Mouse (Mus musculus) spleen, embryonic (tissue): ENCODE results near the gene Gm3415.
"Not testable (repeated sequence)": the region's sequence is repeated elsewhere in the genome, so short reads cannot be mapped to it uniquely, and the experiment has no call there.

Source experiments
- CTCF ChIA-PET: fragments of 350-600 bp; sonication (Branson Sonifier 250); formaldehyde crosslinking; loops from one replicate; lab custom pipeline; 2022; lab: Charles Lee

Gm3415 gene

DNA sequence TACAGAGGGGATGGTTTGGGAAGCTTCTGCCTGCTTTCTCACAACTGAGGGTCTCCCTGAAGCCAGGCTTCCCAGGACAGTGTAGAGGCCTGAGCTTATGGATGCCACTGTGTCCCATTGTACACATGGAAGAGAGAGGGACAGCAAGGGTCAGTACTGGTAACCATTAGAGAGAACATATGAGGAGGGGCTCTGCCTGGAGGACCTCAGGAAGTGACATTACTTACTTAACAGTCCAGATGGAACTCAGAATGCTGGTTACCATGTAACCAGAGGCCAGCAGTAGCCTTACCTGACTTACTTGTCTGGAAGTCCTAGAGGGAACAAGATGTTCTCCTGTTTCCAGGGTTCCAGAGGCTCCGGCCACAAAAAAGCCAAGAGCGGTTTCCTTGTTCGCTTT, at the start of gene Gm3415:
TSS of gene Gm3415 (plus strand) at position 301 of the 400 bp plus-strand sequence.
- CTCF ChIA-PET, result not testable (repeated sequence)

DNA sequence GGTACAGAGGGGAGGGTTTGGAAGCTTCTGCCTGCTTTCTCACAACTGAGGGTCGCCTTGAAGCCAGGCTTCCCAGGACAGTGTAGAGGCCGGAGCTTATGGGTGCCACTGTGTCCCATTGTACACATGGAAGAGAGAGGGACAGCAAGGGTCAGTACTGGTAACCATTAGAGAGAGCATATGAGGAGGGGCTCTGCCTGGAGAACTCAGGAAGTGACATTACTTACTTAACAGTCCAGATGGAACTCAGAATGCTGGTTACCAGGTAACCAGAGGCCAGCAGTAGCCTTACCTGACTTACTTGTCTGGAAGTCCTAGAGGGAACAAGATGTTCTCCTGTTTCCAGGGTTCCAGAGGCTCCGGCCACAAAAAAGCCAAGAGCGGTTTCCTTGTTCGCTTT, 42.1 kb upstream of the Gm3415 start, which contains the start of gene Gm3402:
TSS of gene Gm3402 (plus strand) at position 301 of the 400 bp plus-strand sequence.
- CTCF ChIA-PET, result not testable (repeated sequence)

DNA sequence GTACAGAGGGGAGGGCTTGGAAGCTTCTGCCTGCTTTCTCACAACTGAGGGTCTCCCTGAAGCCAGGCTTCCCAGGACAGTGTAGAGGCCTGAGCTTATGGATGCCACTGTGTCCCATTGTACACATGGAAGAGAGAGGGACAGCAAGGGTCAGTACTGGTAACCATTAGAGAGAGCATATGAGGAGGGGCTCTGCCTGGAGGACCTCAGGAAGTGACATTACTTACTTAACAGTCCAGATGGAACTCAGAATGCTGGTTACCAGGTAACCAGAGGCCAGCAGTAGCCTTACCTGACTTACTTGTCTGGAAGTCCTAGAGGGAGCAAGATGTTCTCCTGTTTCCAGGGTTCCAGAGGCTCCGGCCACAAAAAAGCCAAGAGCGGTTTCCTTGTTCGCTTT, 30.4 kb upstream of the Gm3415 start, which contains the start of gene Gm3404:
TSS of gene Gm3404 (plus strand) at position 301 of the 400 bp plus-strand sequence.
- CTCF ChIA-PET, result not testable (repeated sequence)

DNA sequence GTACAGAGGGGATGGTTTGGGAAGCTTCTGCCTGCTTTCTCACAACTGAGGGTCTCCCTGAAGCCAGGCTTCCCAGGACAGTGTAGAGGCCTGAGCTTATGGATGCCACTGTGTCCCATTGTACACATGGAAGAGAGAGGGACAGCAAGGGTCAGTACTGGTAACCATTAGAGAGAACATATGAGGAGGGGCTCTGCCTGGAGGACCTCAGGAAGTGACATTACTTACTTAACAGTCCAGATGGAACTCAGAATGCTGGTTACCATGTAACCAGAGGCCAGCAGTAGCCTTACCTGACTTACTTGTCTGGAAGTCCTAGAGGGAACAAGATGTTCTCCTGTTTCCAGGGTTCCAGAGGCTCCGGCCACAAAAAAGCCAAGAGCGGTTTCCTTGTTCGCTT, 18.6 kb upstream of the Gm3415 start, which contains the start of gene Gm3409:
TSS of gene Gm3409 (plus strand) at position 301 of the 400 bp plus-strand sequence.
- CTCF ChIA-PET, result not testable (repeated sequence)

DNA sequence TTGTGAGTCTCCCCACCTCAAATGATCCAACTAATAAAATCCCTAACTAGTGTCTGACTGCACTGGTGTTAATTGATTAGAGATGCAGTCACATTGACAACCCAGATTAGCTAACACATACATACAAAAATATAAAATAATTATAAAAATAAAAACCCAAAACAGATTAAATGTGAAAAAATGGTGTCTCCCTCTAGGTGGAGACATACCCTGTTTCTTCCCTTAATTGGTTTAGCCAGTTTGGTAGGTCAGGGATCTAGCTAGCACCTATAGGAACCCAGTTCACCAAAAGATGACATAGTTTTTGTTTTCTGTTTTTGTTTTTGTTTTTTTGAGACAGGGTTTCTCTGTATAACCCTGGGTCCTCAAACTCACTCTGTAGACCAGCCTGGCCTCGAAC, 8.3 kb downstream of the Gm3415 start:
- CTCF ChIA-PET, result no interaction called here

DNA sequence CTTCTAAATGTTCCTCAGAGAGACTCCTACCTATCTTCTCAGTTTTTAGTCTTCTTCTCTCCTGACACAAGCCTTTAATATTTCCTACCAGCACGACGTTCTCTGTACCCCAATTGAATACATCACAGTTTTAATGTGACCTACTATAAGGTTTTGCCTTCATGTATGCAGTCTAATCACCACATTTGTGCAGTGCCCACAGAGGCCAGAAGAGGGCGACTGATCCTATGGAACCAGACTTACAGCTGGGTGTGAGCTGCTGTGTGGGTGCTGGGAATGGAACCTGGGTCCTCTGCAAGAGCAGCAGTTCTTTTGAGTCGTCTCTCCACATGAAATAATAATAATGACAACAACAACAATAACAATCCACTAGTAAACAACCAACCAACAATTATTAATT, 11.1 kb downstream of the Gm3415 start:
- CTCF ChIA-PET, result no interaction called here

DNA sequence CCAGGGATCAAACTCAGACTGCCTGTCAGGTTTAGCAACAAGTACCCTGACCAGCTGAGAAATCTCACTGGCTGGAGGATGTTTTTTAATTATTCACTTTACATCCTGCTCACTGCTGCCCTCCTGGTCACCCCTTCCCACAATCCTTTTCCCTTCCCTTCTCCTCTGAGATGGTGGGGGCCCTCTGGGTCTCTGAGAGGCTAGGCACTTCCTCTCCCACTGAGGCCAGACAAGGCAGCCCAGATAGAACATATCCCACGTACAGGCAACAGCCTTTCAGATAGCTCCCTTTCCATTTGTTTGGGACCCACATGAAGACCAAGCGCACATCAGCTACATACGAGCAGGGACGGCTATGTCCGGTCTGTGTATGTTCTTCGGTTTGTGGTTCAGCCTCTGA, 14.2 kb downstream of the Gm3415 start:
- CTCF ChIA-PET, result not testable (repeated sequence)

DNA sequence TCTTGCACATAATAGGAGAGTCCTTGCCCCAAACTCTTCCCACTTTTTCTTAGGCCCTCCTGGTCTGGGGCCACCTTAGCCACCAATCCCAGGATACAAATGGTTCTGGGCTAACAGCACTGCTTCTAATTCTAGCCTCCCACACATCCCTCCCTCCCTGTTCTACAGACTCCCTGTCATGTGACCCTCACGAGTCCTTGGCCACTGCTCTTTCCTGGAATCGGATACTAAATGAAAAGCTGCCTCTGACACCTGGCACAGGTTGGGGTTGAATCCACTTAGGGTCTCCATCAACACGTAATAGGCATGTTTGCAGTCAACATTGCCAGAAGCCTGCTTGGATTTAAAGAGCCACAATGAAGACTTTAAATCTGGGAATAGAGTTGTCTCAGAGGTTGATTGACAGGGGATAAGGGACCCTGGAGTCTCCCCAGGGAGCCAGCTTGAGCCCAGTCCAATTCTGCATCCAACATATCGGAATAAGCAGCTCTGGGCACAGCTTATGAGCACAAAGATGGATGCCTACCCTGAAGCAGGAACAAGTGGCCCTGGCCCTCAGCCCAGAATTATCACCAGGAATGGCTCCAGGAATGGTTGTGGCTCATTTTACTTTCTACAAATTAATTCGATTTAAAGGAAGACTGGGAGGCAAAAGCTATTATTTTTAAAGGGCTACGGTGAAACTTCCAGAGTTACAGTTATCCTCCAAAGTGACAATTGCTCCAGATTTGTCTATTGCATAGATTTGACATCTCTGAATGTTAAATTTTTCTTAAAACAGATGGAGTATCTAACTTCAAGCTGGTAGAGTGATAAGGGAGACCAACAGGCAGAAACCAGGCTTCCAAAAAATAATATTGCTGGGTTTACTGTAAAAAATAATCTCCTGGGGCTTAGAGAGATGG, 16.1 kb downstream of the Gm3415 start:
- CTCF ChIA-PET, result interaction anchor here (1.0 kb wide), 1 partner anchor 746 kb away, joined by 3 read pairs; no protein-coding TSS in a partner anchor

DNA sequence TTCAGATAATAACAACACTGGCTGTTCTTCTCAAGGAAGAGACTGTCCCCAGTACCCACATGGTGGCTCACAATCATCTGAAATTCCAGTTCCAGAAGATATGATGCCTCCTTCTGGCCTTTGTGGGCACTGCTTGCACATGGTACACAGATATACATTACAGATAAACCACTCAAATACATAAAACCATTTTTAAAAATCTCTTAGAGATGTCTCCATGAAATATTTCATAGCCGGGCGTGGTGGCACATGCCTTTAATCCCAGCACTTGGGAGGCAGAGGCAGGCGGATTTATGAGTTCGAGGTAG, 16.8 kb downstream of the Gm3415 start:
- CTCF ChIA-PET, result interaction anchor here (1.0 kb wide), 1 partner anchor 746 kb away, joined by 3 read pairs; no protein-coding TSS in a partner anchor

DNA sequence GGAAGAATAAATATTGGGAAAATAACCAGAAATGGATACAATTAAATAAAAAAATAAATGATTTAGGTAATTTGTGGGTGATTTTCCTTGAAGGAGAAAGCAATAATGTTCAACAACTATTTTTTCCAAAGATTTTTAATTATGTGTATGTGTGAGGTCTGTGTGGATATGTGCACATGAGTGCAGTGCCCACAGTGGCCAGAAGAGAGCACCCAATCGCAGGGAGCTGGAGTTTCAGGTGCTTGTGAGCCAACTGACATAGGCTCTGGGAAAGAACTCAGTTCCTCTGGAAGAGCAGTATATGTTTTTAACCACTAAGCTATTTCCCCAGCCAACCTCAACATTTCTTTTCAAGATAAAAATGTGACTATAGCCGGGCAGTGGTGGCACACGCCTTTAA, 20.7 kb downstream of the Gm3415 start:
- CTCF ChIA-PET, result interaction anchor here (0.6 kb wide), 1 partner anchor 91 kb away, joined by 3 read pairs; no protein-coding TSS in a partner anchor

DNA sequence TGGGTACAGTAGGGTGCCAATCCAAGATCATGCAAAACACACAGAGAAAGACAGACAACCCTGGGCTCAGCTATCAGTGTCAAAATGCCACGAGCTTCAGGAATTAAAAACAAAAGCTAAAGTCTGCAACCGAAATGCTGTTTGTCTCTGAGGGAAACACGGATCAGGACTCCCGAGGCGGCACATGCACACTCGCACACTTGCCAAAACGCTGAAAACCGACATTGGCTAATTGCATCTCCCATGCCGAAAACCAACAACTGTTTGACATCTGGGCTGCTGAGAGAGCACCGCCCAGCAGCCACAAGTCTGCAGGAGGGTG, 28.2 kb downstream of the Gm3415 start:
- CTCF ChIA-PET, result no interaction called here

DNA sequence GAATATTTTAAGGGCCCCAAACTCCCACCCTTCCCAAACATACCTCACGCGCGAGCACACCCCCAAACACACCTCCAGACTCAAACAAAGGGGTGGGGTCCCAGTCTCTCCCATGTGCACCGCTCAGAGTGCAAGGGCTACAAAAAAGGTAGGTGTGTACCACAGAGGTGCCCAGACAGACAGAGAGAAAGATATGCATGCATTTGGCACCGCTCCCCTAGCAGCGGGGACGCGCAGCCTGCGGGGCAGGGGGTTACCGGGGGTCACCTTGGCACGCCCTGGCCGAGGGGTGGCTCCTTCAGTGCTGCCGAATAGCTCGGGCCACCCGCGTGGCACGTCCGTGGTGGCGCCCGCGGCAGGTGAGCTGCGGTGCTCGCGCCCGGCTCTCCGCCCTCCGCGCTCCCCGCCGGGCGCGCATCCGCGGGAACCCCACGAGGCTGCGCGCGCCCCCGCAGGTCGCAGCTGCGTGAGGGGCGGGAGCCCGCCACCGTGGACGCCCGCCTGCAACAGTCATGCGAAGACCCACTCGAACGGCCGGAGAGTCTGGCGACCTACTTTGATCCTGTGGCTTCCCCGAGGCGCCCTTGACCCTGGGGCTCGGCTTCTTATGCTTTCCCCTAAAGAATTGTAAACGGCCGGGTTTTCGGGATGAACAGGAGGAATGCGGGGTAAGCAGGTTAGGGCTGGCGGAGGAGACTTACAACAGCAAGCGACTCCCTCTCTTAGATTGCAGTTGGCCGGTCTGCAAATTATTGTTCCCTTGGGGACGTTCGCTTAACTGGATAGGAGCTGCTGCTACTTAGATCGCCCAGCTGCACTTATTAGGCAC, 28.8 kb downstream of the Gm3415 start, which contains the start of gene Gpr12:
TSS of gene Gpr12 (minus strand) at position 762 of the 829 bp plus-strand sequence.
- CTCF ChIA-PET, result no interaction called here

DNA sequence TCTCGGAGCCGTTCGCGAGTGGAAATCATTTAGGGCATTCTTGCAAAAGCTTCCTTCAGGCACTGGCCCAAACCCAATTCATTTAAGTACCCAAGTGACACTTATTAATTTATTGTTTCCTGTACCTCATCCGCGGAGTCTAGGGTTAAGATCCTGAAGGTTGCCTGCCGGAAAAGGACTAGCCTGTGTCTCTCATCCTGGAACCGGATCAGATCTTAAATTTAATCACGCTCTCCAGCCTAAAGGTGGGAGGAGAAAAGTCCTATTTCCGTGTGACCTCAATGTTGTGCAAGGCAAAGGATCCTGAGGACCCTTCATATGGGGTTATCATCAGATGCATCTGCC, 29.3 kb downstream of the Gm3415 start:
- CTCF ChIA-PET, result no interaction called here

DNA sequence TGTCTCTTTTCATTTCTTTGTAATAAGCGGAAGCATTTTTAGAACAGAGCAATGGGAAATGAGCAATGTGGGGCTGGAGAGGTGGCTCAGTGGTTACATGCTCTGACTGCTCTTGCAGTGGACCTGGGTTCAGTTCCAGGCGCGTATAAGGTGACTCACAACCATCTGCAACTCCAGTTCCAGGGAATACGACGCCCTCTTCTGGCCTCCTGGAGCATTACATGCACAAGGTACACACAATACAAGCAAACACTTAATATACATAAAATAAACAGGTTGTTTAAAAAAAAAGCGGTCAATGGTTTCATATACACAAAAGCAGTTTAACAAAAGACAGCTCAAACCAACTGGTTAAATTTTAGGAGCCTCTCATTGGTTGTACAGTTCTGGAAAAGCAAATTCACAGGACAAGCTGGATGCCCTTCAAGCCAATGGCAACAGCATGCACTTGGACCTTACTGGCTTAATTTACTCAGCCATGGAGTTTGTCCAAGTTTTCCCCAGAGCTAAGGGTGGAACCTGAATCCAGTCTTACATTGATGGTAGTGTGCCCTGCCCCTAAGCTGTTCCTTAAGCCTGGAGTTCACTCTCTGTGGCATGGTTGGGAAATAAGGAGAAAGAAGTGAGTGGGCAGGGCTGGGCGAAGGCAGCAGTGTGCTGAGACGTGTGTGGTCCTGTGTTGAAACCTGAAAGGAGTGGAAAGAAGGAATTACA, 30.6 kb downstream of the Gm3415 start:
- CTCF ChIA-PET, result no interaction called here

DNA sequence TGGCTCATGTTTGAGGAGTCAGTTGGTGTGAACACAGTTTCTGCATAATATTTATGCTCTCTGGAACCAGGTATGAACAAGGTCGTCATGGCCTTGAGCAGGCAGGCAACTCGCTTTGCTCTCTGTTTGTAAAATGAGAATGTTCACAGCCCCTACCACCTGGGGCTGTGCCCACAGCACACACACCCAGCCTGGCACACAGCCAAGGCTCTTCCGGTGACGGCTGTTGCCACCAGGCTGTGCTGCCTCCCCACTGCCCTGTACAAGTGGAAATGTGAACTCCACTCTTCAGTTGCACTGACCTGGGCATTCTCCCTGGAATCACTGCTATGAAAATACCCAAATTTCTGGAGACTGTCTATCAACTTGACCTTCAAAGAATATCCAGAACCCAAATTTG, 35.1 kb downstream of the Gm3415 start:
- CTCF ChIA-PET, result interaction anchor here (0.6 kb wide), 1 partner anchor 357 kb away, joined by 3 read pairs; no protein-coding TSS in a partner anchor

DNA sequence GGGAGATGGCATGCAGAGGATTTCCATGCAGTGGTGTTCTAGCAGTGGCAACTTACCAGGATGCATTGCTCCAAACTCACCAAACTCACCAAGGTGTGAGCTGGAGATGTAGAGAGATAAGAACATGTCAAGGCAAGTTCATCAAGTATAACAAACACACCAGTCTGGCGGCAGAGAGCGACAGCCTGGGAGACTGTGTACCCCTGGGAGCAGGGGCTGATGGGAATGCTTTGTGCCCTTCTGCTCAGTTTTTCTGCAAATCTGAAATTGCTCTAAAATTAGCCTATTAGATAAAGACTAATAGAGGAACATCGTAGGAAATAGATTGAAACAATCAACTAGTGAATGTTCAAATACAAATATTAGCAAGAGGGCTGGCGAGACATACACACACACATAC, 35.7 kb downstream of the Gm3415 start:
- CTCF ChIA-PET, result interaction anchor here (0.6 kb wide), 1 partner anchor 356 kb away, joined by 3 read pairs; no protein-coding TSS in a partner anchor

DNA sequence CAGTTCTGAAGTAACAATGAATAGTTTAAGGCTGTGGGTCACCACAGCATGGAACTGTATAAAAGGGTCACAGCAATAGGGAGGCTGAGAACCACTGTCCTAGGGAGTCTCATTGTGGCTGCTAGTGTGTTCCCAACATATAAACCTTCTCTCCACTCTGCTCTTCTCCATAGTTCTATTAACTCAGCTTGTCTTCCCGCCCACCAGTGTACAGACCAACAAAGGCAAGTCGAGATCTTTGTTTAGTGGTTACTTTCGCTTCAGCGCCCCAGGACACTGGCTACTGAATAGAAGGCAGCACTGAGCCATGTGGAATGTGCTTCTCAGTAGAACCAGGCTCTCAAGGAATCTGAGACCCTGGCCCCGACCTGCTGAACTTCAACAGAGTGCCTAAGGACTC, 36.6 kb downstream of the Gm3415 start:
- CTCF ChIA-PET, result no interaction called here

DNA sequence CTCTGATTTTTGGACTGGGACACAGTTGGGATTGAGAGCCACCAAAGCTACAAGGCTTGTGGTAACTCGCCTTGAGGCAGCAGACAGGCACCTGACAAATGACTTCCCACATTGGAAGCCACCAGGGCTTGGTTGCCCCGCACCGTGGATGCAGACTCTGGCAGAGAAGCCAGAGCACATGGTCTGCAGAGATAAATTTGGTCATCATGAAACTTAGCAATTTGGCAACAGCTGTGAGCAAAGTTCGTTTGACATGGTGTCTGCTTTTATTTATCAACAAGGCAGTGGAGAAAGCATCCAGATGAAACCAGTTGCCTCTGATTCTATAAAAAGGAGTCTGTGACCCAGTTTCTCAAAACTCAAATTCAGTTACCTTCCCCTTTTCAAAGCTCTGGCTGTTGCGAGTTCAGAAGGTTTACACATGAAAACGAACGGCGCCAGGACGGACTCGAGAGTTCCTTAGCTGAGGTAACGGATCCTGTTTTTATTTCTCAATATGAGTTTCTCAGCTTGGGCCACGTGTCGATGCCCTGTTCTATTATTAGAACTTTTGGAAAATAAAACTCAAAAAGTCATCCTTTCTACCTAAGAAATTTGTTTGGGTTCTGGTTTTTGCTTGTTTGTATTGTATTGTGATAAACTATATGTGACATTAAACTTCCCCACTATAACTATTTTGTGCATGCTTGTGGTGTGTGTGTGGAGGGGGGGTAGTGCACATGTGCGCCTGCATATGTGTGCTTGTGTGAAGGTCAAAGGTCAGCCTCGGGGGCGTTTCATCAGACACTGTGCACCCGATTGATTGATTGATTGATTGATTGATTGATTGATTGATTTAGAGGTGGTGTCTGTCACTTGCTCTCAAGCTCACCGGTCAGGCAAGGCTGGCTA, 40.9 kb downstream of the Gm3415 start:
- CTCF ChIA-PET, result no interaction called here

DNA sequence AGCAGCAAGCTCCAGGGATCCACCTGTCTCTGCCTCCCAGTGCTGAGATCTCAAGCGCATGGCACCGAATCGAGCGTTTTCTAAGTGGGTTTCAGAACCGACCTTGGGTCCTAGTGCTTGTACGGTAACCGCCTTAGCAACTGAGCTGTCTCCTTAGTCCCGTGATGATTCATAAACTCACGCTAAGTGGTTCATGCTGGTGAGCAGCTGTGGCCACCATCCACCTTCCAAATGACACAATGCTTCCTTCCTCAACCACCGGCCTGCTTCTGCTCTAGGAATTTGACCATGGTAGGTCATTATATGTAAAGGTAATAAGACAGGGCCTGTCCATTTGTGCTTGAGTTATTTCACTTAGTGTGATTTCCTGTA, 41.6 kb downstream of the Gm3415 start:
- CTCF ChIA-PET, result no interaction called here

DNA sequence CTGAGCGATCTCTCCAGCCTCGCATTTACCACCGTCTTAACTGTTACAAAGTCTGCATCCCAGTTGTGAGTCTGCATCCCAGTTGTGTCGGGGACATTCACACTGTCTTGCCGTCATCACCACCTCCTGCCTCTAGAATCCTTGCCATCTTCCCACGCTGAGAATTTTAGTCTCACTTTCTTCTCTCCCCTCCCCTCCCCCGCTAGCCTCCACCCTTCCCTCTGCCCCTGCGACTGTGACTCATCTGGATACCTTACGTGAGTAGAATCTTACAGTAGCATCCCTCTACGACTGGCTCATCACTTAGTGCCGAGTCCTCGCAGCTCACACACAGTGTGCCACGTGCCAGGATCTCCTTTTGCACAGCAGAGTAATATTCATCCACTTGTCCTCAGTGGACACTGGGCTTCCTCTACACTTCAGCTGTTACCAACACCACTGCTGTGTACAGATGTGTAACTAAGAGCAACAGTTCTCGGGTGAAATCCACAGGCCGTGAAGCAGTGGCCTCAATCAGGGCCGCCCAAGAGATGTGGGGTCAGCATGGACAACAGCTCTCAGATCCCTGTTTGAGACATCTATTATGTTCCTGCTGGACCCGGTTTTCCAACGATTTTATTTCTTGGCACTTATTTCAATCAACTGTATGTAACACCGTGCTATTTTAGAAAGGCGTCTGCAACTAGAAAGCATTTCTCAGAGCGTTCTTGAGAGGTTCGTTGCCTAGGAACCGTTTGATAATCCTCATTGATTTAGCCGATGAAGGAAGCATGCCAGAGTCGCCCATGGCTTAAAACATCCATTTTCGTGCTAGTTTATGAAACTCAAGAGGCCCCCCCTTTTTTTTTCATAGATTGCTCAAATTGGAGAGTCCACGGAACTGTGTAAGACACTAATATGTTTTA, 42.5 kb downstream of the Gm3415 start:
- CTCF ChIA-PET, result no interaction called here
